Mouse (Mus musculus) B cell, adult 62 days (primary cell): ENCODE results near the gene Cisd3. TPM values are rescaled to one million over a fixed set of nuclear protein-coding genes. Genes with fewer than 3 reads are reported as not detected.

Experiments used
- total RNA-seq: library from RNA; stranded (reverse); gene quantifications from 4 replicates; pipeline ENCODE4 v1.2.4, GENCODE M21; 2023

The Cisd3 gene
- total RNA-seq: 38.5 to 56.3 TPM (median 49.8 TPM) in 4 replicates

DNA sequence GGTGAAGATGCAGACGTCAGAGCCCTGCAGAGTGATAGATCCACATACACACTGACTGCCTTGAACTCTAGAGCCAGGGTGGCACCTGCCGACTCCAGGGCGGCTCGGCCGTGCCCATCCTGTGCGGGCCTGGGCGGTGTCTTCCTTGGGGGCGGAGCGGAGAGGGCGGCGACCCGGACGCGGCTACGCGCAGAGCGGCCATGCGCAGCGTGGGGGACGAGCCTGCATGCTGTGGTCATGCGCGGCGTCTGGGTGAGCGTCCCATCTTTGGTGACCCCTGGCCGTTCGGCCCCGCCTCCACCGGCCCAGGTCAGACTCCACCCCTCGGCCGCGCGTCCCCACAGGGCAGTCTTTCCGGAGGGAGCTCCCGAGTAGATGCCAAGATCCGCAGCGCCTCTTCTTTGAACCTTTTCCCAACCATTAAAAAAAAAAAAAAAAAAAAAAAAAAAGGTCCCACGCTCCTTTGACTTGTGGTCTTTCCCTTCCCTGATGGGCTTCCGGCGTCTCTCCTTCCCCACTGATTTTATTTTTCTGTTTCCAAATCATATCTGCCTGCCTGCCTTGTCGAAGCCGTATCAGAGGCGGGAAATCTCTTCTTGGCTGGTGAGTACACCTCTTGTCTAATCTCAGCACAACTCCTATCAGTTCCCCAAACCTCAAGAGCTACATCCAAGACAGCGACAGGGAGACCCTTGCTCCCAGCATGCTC lies at the start of gene Cisd3:
Gene Cisd3, plus strand, starts transcription at position 214 of the 709 bp plus-strand sequence.

GRCm38 (mm10) chr11:97662893-97663527 lies 22.6 kb upstream of the Cisd3 start, which contains the start of gene Mllt6:
Gene Mllt6 (plus strand): TSS chr11:97663414.

GRCm38 (mm10) chr11:97700003-97700745 lies 14.5 kb downstream of the Cisd3 start, which contains the start of gene Pcgf2:
Gene Pcgf2 (minus strand): TSS chr11:97700497.

GRCm38 (mm10) chr11:97703039-97703826 lies 17.6 kb downstream of the Cisd3 start, which contains the start of gene Psmb3:
Gene Psmb3 (plus strand): TSS chr11:97703399.

Other genes starting within 250 kb of the Cisd3 start
- gene 4933428G20Rik, start 185.5 kb upstream of the Cisd3 start, total RNA-seq: not detected in 4 replicates
- gene Srcin1, start 109.6 kb upstream of the Cisd3 start, total RNA-seq: 0.12 to 0.26 TPM in 2 of 4 replicates, not detected in the others
- 4.9 to 7.8 TPM (median 6.5 TPM) in 4 replicates for gene Epop, start 56.1 kb upstream of the Cisd3 start, total RNA-seq
- 167 to 190 TPM (median 180 TPM) in 4 replicates for gene Mllt6, start 22.4 kb upstream of the Cisd3 start, total RNA-seq
- gene Pcgf2, start 14.7 kb downstream of the Cisd3 start, total RNA-seq: 0.24 to 1.0 TPM (median 0.76 TPM) in 3 of 4 replicates, not detected in the other
- gene Psmb3, start 17.6 kb downstream of the Cisd3 start, total RNA-seq: 103 to 111 TPM (median 110 TPM) in 4 replicates
- 55.7 to 60.9 TPM (median 58.7 TPM) in 4 replicates for gene Pip4k2b, start 58.9 kb downstream of the Cisd3 start, total RNA-seq
- 58.6 to 64.5 TPM (median 61.7 TPM) in 4 replicates for gene Cwc25, start 80.7 kb downstream of the Cisd3 start, total RNA-seq
- 1.4 to 2.1 TPM (median 1.7 TPM) in 3 of 4 replicates, not detected in the other for gene 1700001P01Rik, start 90.1 kb downstream of the Cisd3 start, total RNA-seq
- 1,863 to 2,062 TPM (median 1,983 TPM) in 4 replicates for gene Rpl23, start 96.6 kb downstream of the Cisd3 start, total RNA-seq
- gene Lasp1, start 113.2 kb downstream of the Cisd3 start, total RNA-seq: 59.8 to 73.8 TPM (median 69.4 TPM) in 4 replicates
- gene B230217C12Rik, start 155.0 kb downstream of the Cisd3 start, total RNA-seq: 0.43 to 0.63 TPM in 2 of 4 replicates, not detected in the others
- gene Fbxo47, start 198.3 kb downstream of the Cisd3 start, total RNA-seq: 0.85 to 1.9 TPM (median 1.3 TPM) in 4 replicates